Mouse (Mus musculus) layer of hippocampus, postnatal 25 days (tissue): ENCODE data around the gene Ftl1. TPM values are rescaled to one million over a fixed set of nuclear protein-coding genes. Genes with fewer than 3 reads are reported as not detected.

ENCODE experiments used
- DNase-seq, 2 experiments: peaks; one replicate each; pipeline ENCODE4 v3.0.0; 2022; ENCODE audit warnings: mixed read lengths in 2 of 2, low spot score in 1 of 2; ENCODE audit errors: extremely low spot score in 1 of 2
- microRNA-seq, 2 experiments: library from miRNA; unstranded; fragments of <30 nt; microRNA quantifications; one replicate each; pipeline ENCODE4 v1.2.0; 2021
- total RNA-seq, 2 experiments: library from RNA; stranded (reverse); gene quantifications; 2 replicates each; pipeline ENCODE4 v1.2.3; 2021

Gene Ftl1
- total RNA-seq, 2 experiments from 2014 or later: 204 to 228 TPM

- DNase-seq: no peak
Measured at GRCm38 (mm10) chr7:45417962-45418492, 41.7 kb downstream of the Ftl1 start.

- no peak for DNase-seq
Measured at GRCm38 (mm10) chr7:45415636-45416035, 44.0 kb downstream of the Ftl1 start.

- no peak for DNase-seq
Measured at GRCm38 (mm10) chr7:45414740-45415224, 44.9 kb downstream of the Ftl1 start.

GRCm38 (mm10) chr7:45413864-45414739, 45.6 kb downstream of the Ftl1 start:
- DNase-seq: no peak

GRCm38 (mm10) chr7:45413113-45413863, 46.4 kb downstream of the Ftl1 start, which contains the start of gene Ntf5:
Gene Ntf5 (plus strand): TSS chr7:45413695.
- no peak for DNase-seq

GRCm38 (mm10) chr7:45412421-45412820, 47.3 kb downstream of the Ftl1 start:
- no peak for DNase-seq

- DNase-seq: no peak
Measured at GRCm38 (mm10) chr7:45409497-45410163, 50.1 kb downstream of the Ftl1 start.

- DNase-seq: no peak
Measured at GRCm38 (mm10) chr7:45408949-45409348, 50.7 kb downstream of the Ftl1 start.

GRCm38 (mm10) chr7:45408351-45408750, 51.3 kb downstream of the Ftl1 start:
- DNase-seq: no peak

Small RNAs within 50 kb of the gene (microRNA-seq; reads per million reads assigned to microRNA genes)
- 0 to 0.20 reads per million in 2 experiments for gene Gm22133

Other genes starting within 250 kb of the Ftl1 start
- 1 to 10 TPM; 1.2 to 2.4 TPM for gene Dkkl1, start 247.7 kb downstream of the Ftl1 start, total RNA-seq
- 1 to 10 TPM; 4.7 to 5.5 TPM for gene Tead2, start 244.1 kb downstream of the Ftl1 start, total RNA-seq
- gene Cd37, start 220.8 kb downstream of the Ftl1 start, total RNA-seq: 1 to 10 TPM; 3.1 to 5.7 TPM
- gene Slc6a16, start 218.8 kb downstream of the Ftl1 start, total RNA-seq: 1 to 10 TPM; 1.6 to 2.2 TPM
- not detected for gene Slc6a21, start 182.4 kb downstream of the Ftl1 start, total RNA-seq
- gene Trpm4, start 126.1 kb downstream of the Ftl1 start, total RNA-seq: 10 to 100 TPM; 14.1 to 18.5 TPM
- under 1 TPM in 1 of 2 experiments, not detected in 1; 0.17 TPM for gene Hrc, start 124.6 kb downstream of the Ftl1 start, total RNA-seq
- 100 to 1,000 TPM; 129 to 134 TPM for gene Ppfia3, start 92.9 kb downstream of the Ftl1 start, total RNA-seq
- 100 to 1,000 TPM; 151 to 155 TPM for gene Lin7b, start 89.3 kb downstream of the Ftl1 start, total RNA-seq
- 100 to 1,000 TPM; 288 to 443 TPM for gene Snrnp70, start 64.1 kb downstream of the Ftl1 start, total RNA-seq
- not detected for gene Kcna7, start 54.2 kb downstream of the Ftl1 start, total RNA-seq
- under 1 TPM in 1 of 2 experiments, not detected in 1; 0.22 TPM for gene Ntf5, start 46.2 kb downstream of the Ftl1 start, total RNA-seq
- under 1 TPM in 1 of 2 experiments, not detected in 1; 0.57 TPM for gene Lhb, start 39.1 kb downstream of the Ftl1 start, total RNA-seq
- gene Gys1, start 25.0 kb downstream of the Ftl1 start, total RNA-seq: 10 to 100 TPM; 13.9 to 16.5 TPM
- gene Ruvbl2, start 21.8 kb downstream of the Ftl1 start, total RNA-seq: 10 to 100 TPM; 34.3 to 40.6 TPM
- gene Bax, start 7.0 kb upstream of the Ftl1 start, total RNA-seq: 10 to 100 TPM; 81.6 to 82.1 TPM
- gene Tulp2, start 22.0 kb upstream of the Ftl1 start, total RNA-seq: not detected
- gene Gm45808, start 26.9 kb upstream of the Ftl1 start, total RNA-seq: 1 to 10 TPM in 1 of 2 experiments, under 1 TPM in 1; 0.63 to 1.1 TPM
- 1 to 10 TPM; 3.1 to 5.7 TPM for gene Dhdh, start 28.9 kb upstream of the Ftl1 start, total RNA-seq
- gene Nucb1, start 50.5 kb upstream of the Ftl1 start, total RNA-seq: 100 to 1,000 TPM; 102 to 105 TPM
- 10 to 100 TPM; 19.6 to 21.6 TPM for gene Ppp1r15a, start 66.4 kb upstream of the Ftl1 start, total RNA-seq
- gene Plekha4, start 66.4 kb upstream of the Ftl1 start, total RNA-seq: under 1 TPM; 0.47 TPM
- gene Hsd17b14, start 95.0 kb upstream of the Ftl1 start, total RNA-seq: under 1 TPM in 1 of 2 experiments, not detected in 1; 0.54 TPM
- gene Bcat2, start 110.3 kb upstream of the Ftl1 start, total RNA-seq: 10 to 100 TPM; 20.5 to 23.4 TPM
- gene Fgf21, start 155.6 kb upstream of the Ftl1 start, total RNA-seq: not detected
- not detected for gene Fut1, start 157.4 kb upstream of the Ftl1 start, total RNA-seq
- gene Izumo1, start 161.9 kb upstream of the Ftl1 start, total RNA-seq: not detected
- gene Rasip1, start 167.6 kb upstream of the Ftl1 start, total RNA-seq: 1 to 10 TPM; 6.1 to 6.5 TPM
- gene Mamstr, start 180.1 kb upstream of the Ftl1 start, total RNA-seq: 1 to 10 TPM; 3.1 to 3.4 TPM
- gene Fut2, start 206.5 kb upstream of the Ftl1 start, total RNA-seq: under 1 TPM; 0.31 to 0.32 TPM
- 1 to 10 TPM; 3.4 to 4.5 TPM for gene Ntn5, start 224.1 kb upstream of the Ftl1 start, total RNA-seq
- gene Sec1, start 234.5 kb upstream of the Ftl1 start, total RNA-seq: under 1 TPM; 0.80 to 0.86 TPM
- 100 to 1,000 TPM; 164 to 190 TPM for gene Car11, start 240.0 kb upstream of the Ftl1 start, total RNA-seq
- 10 to 100 TPM; 65.3 to 80.4 TPM for gene Dbp, start 245.2 kb upstream of the Ftl1 start, total RNA-seq